Mouse (Mus musculus): ENCODE data around the gene Stac.

Gene Stac

GRCm38 (mm10) chr9:111689680-111690483 is at the start of gene Stac:
Stac (minus strand) TSS chr9:111690348.
- DNase-seq: no peak

- DNase-seq: no peak
These were observed 49.5 kb upstream of the Stac start for GRCm38 (mm10) chr9:111739431-111740245.

GRCm38 (mm10) chr9:111739026-111739425 is 48.9 kb upstream of the Stac start:
- no peak for DNase-seq

- no peak for DNase-seq
These were observed 47.6 kb upstream of the Stac start for GRCm38 (mm10) chr9:111737796-111738195.

- no peak for DNase-seq
These were observed 45.8 kb upstream of the Stac start for GRCm38 (mm10) chr9:111735931-111736330.

- DNase-seq: no peak
These were observed 42.0 kb upstream of the Stac start for GRCm38 (mm10) chr9:111731939-111732670.

- no peak for DNase-seq
These were observed 34.9 kb upstream of the Stac start for GRCm38 (mm10) chr9:111724981-111725593.

- no peak for DNase-seq
These were observed 24.3 kb upstream of the Stac start for GRCm38 (mm10) chr9:111714457-111714856.

GRCm38 (mm10) chr9:111700101-111700500 is 10.0 kb upstream of the Stac start:
- DNase-seq: no peak

- no peak for DNase-seq
These were observed 322 bp upstream of the Stac start for GRCm38 (mm10) chr9:111690484-111690855.

- DNase-seq: no peak
These were observed 1.0 kb downstream of the Stac start for GRCm38 (mm10) chr9:111689146-111689545.

GRCm38 (mm10) chr9:111684170-111684569 is 6.0 kb downstream of the Stac start:
- DNase-seq: no peak

GRCm38 (mm10) chr9:111679516-111679915 is 10.6 kb downstream of the Stac start:
- no peak for DNase-seq

GRCm38 (mm10) chr9:111669816-111670215 is 20.3 kb downstream of the Stac start:
- no peak for DNase-seq

- DNase-seq: no peak
These were observed 35.1 kb downstream of the Stac start for GRCm38 (mm10) chr9:111655066-111655465.

GRCm38 (mm10) chr9:111644228-111644627 is 45.9 kb downstream of the Stac start:
- no peak for DNase-seq

GRCm38 (mm10) chr9:111643369-111643768 is 46.8 kb downstream of the Stac start:
- no peak for DNase-seq

GRCm38 (mm10) chr9:111637641-111638040 is 52.5 kb downstream of the Stac start:
- DNase-seq: no peak

GRCm38 (mm10) chr9:111632833-111633232 is 57.3 kb downstream of the Stac start:
- no peak for DNase-seq

GRCm38 (mm10) chr9:111621191-111621590 is 69.0 kb downstream of the Stac start:
- DNase-seq: no peak

- DNase-seq: no peak
These were observed 78.8 kb downstream of the Stac start for GRCm38 (mm10) chr9:111611341-111611740.

GRCm38 (mm10) chr9:111608762-111609161 is 81.4 kb downstream of the Stac start:
- DNase-seq: no peak

GRCm38 (mm10) chr9:111606603-111607002 is 83.5 kb downstream of the Stac start:
- peak; percentile 4 for DNase-seq

Measured in cerebellum, adult 9-11 months (tissue).